Mouse (Mus musculus) Patski (cell line): ENCODE data around the gene Eci1. TPM values are rescaled to one million over a fixed set of nuclear protein-coding genes. Genes with fewer than 3 reads are reported as not detected.

Source experiments
- ATAC-seq: fragments of 100-300 bp; one replicate; pipeline ENCODE4 v1.8.0; 2021
- CTCF ChIA-PET: fragments of 350-600 bp; sonication (Branson Sonifier 250); formaldehyde crosslinking; loops from one replicate; lab custom pipeline; 2022; ENCODE audit warnings: inconsistent platforms; lab: Charles Lee
- POLR2A ChIA-PET: fragments of 350-600 bp; sonication (Branson Sonifier 250); formaldehyde crosslinking; loops from one replicate; lab custom pipeline; 2022; ENCODE audit warnings: antibody characterized with exemption, inconsistent platforms; lab: Charles Lee
- DNase-seq: peaks from one replicate; pipeline ENCODE4 v3.0.0-alpha.2; 2011; ENCODE audit warnings: low read depth, low spot score
- H3K27me3 ChIP-seq: fragments of 371-371 bp; one replicate; pipeline ENCODE4 v1.5.1; 2021
- CTCF ChIP-seq: fragments of 100-300 bp; IDR thresholded peaks from one replicate; pipeline ENCODE4 v1.5.1; 2021
- in situ Hi-C: fragments of 300-500 bp; cut with MboI; formaldehyde crosslinking; loops from 3 replicates; pipeline ENCODE4 v1.11.1; 2018; ENCODE audit warnings: low pct_unique_long_range_greater_than_20kb, mixed read lengths
- polyA plus RNA-seq: library from polyadenylated mRNA; unstranded; gene quantifications from one replicate; pipeline ENCODE4 v1.2.3, GENCODE M21; 2021

Eci1 gene
- 106 TPM for polyA plus RNA-seq

GRCm38 (mm10) chr17:24426471-24427169 lies at the start of gene Eci1:
Eci1 (plus strand) TSS chr17:24426641.
- no peak for TF ChIP-seq CTCF
- no peaks in the 10 kb centered on the region for H3K27me3 ChIP-seq
- peak; percentile 99 for ATAC-seq
- in situ Hi-C loops = no loop called here
- peak; percentile 77 for DNase-seq
- CTCF ChIA-PET = interaction anchor here (0.7 to 1.0 kb wide), 2 partner anchors 9 to 10 kb away, joined by 3 read pairs; no protein-coding TSS in a partner anchor
- POLR2A ChIA-PET = interaction anchor here (0.7 to 1.0 kb wide), 3 partner anchors 11 to 50 kb away, joined by 3 read pairs; no protein-coding TSS in a partner anchor

GRCm38 (mm10) chr17:24378496-24378895 lies 47.9 kb upstream of the Eci1 start:
- TF ChIP-seq CTCF = no peak
- ATAC-seq = no peak
- CTCF ChIA-PET = interaction anchor here (1.6 kb wide), 1 partner anchor 12 kb away, joined by 4 read pairs; no protein-coding TSS in a partner anchor

GRCm38 (mm10) chr17:24383789-24384188 lies 42.7 kb upstream of the Eci1 start:
- ChIA-PET CTCF (interaction anchor here (1.9 kb wide), 1 partner anchor 18 kb away, joined by 6 read pairs; no protein-coding TSS in a partner anchor), POLR2A (no interaction called here)
- in situ Hi-C loops = loop anchor here (10.0 kb wide), 1 partner anchor 209 kb away; no protein-coding TSS in a partner anchor
- ATAC-seq = no peak
- H3K27me3 ChIP-seq = no peaks in the 10 kb centered on the region
- no peak for TF ChIP-seq CTCF
- DNase-seq = no peak

More at GRCm38 (mm10) chr17:24378496-24378895, 47.9 kb upstream of the Eci1 start:
- POLR2A ChIA-PET = no interaction called here
- no peaks in the 10 kb centered on the region for H3K27me3 ChIP-seq
- in situ Hi-C loops = no loop called here
- DNase-seq = no peak

GRCm38 (mm10) chr17:24388711-24389110 lies 37.7 kb upstream of the Eci1 start:
- in situ Hi-C loops = loop anchor here (10.0 kb wide), 1 partner anchor 214 kb away; no protein-coding TSS in a partner anchor
- DNase-seq (no peak), ATAC-seq (no peak)
- ChIA-PET POLR2A (no interaction called here), CTCF (interaction anchor here (0.9 to 1.2 kb wide), 2 partner anchors 13 to 14 kb away, joined by 3 to 4 read pairs; no protein-coding TSS in a partner anchor)
- no peaks in the 10 kb centered on the region for H3K27me3 ChIP-seq
- no peak for TF ChIP-seq CTCF

- no peak for ATAC-seq
- POLR2A ChIA-PET = no interaction called here
- in situ Hi-C loops = loop anchor here (10.0 kb wide), 1 partner anchor 215 kb away; no protein-coding TSS in a partner anchor
- CTCF ChIA-PET = interaction anchor here (0.7 to 1.2 kb wide), 5 partner anchors 10 to 216 kb away, joined by 3 to 4 read pairs (median 3); no protein-coding TSS in a partner anchor
- no peaks in the 10 kb centered on the region for H3K27me3 ChIP-seq
- no peak for TF ChIP-seq CTCF
- DNase-seq = no peak
Measured at GRCm38 (mm10) chr17:24389865-24390264, 36.6 kb upstream of the Eci1 start.

- ChIA-PET CTCF (interaction anchor here (1.2 kb wide), 1 partner anchor 9 kb away, joined by 3 read pairs; no protein-coding TSS in a partner anchor), POLR2A (no interaction called here)
- in situ Hi-C loops = no loop called here
Measured at GRCm38 (mm10) chr17:24391149-24391548, 35.3 kb upstream of the Eci1 start.

GRCm38 (mm10) chr17:24393527-24393926 lies 32.9 kb upstream of the Eci1 start:
- ATAC-seq (no peak), DNase-seq (no peak)
- POLR2A ChIA-PET = no interaction called here
- no peaks in the 10 kb centered on the region for H3K27me3 ChIP-seq
- no peak for TF ChIP-seq CTCF
- CTCF ChIA-PET = interaction anchor here (1.2 kb wide), 1 partner anchor 20 kb away, joined by 3 read pairs; no protein-coding TSS in a partner anchor
- in situ Hi-C loops = no loop called here

More at GRCm38 (mm10) chr17:24391149-24391548, 35.3 kb upstream of the Eci1 start:
- ATAC-seq = no peak
- DNase-seq = no peak
- no peaks in the 10 kb centered on the region for H3K27me3 ChIP-seq
- no peak for TF ChIP-seq CTCF

GRCm38 (mm10) chr17:24394456-24394855 lies 32.0 kb upstream of the Eci1 start:
- DNase-seq = no peak
- ChIA-PET CTCF (interaction anchor here (0.7 kb wide), 1 partner anchor 34 kb away, joined by 3 read pairs; no protein-coding TSS in a partner anchor), POLR2A (no interaction called here)
- no peak for ATAC-seq
- no peaks in the 10 kb centered on the region for H3K27me3 ChIP-seq
- in situ Hi-C loops = no loop called here
- TF ChIP-seq CTCF = no peak

- DNase-seq (no peak), ATAC-seq (no peak)
- in situ Hi-C loops = no loop called here
- ChIA-PET POLR2A (no interaction called here), CTCF (interaction anchor here (0.9 to 1.4 kb wide), 3 partner anchors 10 to 13 kb away, joined by 3 to 4 read pairs (median 3); no protein-coding TSS in a partner anchor)
- no peak for TF ChIP-seq CTCF
- no peaks in the 10 kb centered on the region for H3K27me3 ChIP-seq
Measured at GRCm38 (mm10) chr17:24402371-24402770, 24.1 kb upstream of the Eci1 start.

GRCm38 (mm10) chr17:24407116-24407803 lies 19.2 kb upstream of the Eci1 start:
- CTCF ChIA-PET = interaction anchor here (0.9 kb wide), 1 partner anchor 9 kb away, joined by 3 read pairs; no protein-coding TSS in a partner anchor
- TF ChIP-seq CTCF = no peak
- in situ Hi-C loops = no loop called here
- POLR2A ChIA-PET = no interaction called here
- ATAC-seq = no peak
- DNase-seq = no peak
- no peaks in the 10 kb centered on the region for H3K27me3 ChIP-seq
